Mouse (Mus musculus) limb, embryonic 12.5 days (tissue): ENCODE measurements around the gene Cfap61. TPM values are rescaled to one million over a fixed set of nuclear protein-coding genes. Genes with fewer than 3 reads are reported as not detected.
A peak's percentile ranks its signal among the peaks of the same experiment; 100 is the strongest.

Experiments
- ATAC-seq: fragments of 200-750 bp; cut with Nextera tagmentation; 2 replicates; pipeline ENCODE4 v1.8.0; 2017; ENCODE audit warnings: low read depth, moderate TSS enrichment; ENCODE audit not compliant: insufficient number of reproducible peaks, insufficient read depth, low FRiP score, low TSS enrichment
- H3K27ac ChIP-seq: fragments of 300-500 bp; sonication (generic); 2 replicates; pipeline ENCODE4 v1.5.1; 2016; ENCODE audit warnings: mild to moderate bottlenecking, moderate library complexity
- H3K27me3 ChIP-seq: fragments of 300-500 bp; sonication (generic); 2 replicates; pipeline ENCODE4 v1.6.1; 2016; ENCODE audit warnings: mild to moderate bottlenecking, moderate library complexity
- H3K36me3 ChIP-seq: fragments of 300-500 bp; sonication (generic); 2 replicates; pipeline ENCODE4 v1.6.1; 2016; ENCODE audit warnings: mild to moderate bottlenecking, moderate library complexity
- H3K4me1 ChIP-seq: fragments of 300-500 bp; sonication (generic); replicated peaks from 2 replicates; pipeline ENCODE4 v1.6.1; 2016
- H3K4me2 ChIP-seq: fragments of 300-500 bp; sonication (generic); 2 replicates; pipeline ENCODE4 v1.6.1; 2016; ENCODE audit warnings: mild to moderate bottlenecking, moderate library complexity
- H3K4me3 ChIP-seq: fragments of 300-500 bp; sonication (generic); replicated peaks from 2 replicates; pipeline ENCODE4 v1.5.1; 2016; ENCODE audit warnings: mild to moderate bottlenecking
- H3K9ac ChIP-seq: fragments of 300-500 bp; sonication (generic); replicated peaks from 2 replicates; pipeline ENCODE4 v1.6.1; 2016; ENCODE audit warnings: mild to moderate bottlenecking, moderate library complexity
- H3K9me3 ChIP-seq: fragments of 300-500 bp; sonication (generic); 2 replicates; pipeline ENCODE4 v1.6.1; 2016; ENCODE audit warnings: mild to moderate bottlenecking, moderate library complexity
- WGBS: fragments of 180-500 bp; shearing (Covaris S2); methylation state at CpG from one replicate; pipeline ENCODE4 v1.1.7; 2016; 5-methylcytosine and 5-hydroxymethylcytosine counted together
- polyA plus RNA-seq: library from polyadenylated mRNA; unstranded; fragments of >200 nt; fragmentation: Nextera tagmentation; extraction: Ambion mirVana; gene quantifications from 2 replicates; pipeline ENCODE4 v1.2.1, GENCODE M21; 2016

The Cfap61 gene
- polyA plus RNA-seq, 1 experiment from 2014 or later: 0.21 TPM

DNA sequence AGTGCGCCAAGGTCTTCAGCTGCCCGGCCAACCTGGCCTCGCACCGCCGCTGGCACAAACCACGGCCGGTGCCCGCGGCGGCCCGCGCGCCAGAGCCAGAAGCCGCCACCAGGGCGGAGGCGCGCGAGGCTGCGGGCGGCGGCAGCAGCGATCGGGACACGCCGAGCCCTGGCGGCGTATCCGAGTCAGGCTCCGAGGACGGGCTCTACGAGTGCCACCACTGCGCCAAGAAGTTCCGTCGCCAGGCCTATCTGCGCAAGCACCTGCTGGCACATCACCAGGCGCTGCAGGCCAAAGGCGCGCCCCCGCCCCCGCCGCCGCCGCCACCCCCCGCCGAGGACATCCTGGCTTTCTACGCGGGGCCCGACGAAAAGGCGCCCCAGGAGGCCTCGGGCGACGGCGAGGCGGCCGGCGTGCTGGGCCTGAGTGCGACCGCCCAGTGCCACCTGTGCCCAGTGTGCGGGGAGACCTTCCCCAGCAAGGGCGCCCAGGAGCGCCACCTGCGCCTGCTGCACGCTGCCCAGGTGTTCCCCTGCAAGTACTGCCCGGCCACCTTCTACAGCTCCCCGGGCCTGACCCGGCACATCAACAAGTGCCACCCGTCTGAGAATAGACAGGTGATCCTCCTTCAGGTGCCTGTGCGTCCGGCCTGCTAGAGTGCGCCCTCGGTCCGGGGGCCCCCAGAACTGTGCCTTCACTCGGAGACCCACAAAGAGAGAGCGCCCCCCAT is 288.8 kb downstream of the Cfap61 start:
- H3K9ac ChIP-seq: peak overlapping the region; percentile 42; the same call in 1 of the 2 replicates
- peak overlapping the region; percentile 54 for H3K4me3 ChIP-seq
- H3K27ac ChIP-seq: no peak overlapping the region
- H3K36me3 ChIP-seq: no peaks in the 10 kb centered on the region
- peak overlapping the region; percentile 97 for H3K4me2 ChIP-seq
- H3K4me1 ChIP-seq: peaks cover 32% of the 10 kb centered on the region
- no peak for ATAC-seq
- H3K27me3 ChIP-seq: peaks cover 92% of the 10 kb centered on the region
- H3K9me3 ChIP-seq: no peaks in the 10 kb centered on the region
- 2% methylated on average over 60 of the region's 75 CpGs for WGBS

DNA sequence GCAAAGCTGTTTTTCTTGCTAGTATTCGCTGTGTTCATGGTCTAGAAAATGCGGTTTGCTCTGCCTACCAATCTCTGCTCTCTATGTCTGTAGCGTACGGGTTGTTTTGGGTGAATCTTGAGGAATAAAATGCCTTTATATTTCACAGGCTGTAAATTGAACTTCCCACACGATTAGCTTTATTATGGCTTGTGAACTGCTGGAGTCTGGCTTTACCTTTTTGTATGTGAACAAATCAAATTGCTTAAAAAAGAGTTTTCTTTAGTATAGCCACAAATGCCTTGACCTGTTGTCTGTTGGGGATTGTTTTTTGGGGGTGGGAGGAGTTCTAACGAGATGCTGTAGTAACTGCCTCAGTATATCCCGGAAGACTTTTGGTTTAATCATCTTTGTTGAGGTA is 289.6 kb downstream of the Cfap61 start:
- 13% methylated on average over 7 of the region's 7 CpGs for WGBS
- no peak for ATAC-seq
- no peak overlapping the region for H3K4me3 ChIP-seq
- no peaks in the 10 kb centered on the region for H3K9me3 ChIP-seq
- peaks cover 92% of the 10 kb centered on the region for H3K27me3 ChIP-seq
- H3K9ac ChIP-seq: no peak overlapping the region
- H3K4me2 ChIP-seq: no peak overlapping the region
- H3K36me3 ChIP-seq: no peaks in the 10 kb centered on the region
- H3K27ac ChIP-seq: no peak overlapping the region
- H3K4me1 ChIP-seq: peaks cover 29% of the 10 kb centered on the region

DNA sequence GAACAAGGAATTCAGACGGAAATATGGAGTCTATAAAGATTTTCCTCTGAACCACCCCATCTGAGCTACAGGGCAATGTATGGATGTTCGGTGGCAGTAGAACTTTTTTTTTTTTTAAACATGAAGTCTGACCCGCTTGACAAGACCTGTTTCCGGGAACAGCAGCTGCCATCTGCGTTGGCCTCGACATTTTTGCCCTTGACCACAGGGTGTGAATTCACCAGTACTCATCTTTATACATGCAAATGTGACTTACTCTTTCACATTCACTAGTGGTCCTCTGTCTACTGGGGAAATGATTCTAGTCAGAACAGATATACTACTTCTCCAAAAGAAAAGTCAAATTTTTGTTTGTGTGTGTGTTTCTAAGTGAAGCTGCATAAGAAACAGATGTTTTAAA is 291.2 kb downstream of the Cfap61 start:
- Histone ChIP-seq H3K4me1 (peaks cover 26% of the 10 kb centered on the region), H3K27ac (no peak overlapping the region), H3K27me3 (peaks cover 80% of the 10 kb centered on the region), H3K9me3 (no peaks in the 10 kb centered on the region), H3K4me2 (no peak overlapping the region), H3K36me3 (no peaks in the 10 kb centered on the region), H3K9ac (no peak overlapping the region), H3K4me3 (no peak overlapping the region)
- ATAC-seq: no peak
- WGBS: 7% methylated on average over 6 of the region's 6 CpGs

DNA sequence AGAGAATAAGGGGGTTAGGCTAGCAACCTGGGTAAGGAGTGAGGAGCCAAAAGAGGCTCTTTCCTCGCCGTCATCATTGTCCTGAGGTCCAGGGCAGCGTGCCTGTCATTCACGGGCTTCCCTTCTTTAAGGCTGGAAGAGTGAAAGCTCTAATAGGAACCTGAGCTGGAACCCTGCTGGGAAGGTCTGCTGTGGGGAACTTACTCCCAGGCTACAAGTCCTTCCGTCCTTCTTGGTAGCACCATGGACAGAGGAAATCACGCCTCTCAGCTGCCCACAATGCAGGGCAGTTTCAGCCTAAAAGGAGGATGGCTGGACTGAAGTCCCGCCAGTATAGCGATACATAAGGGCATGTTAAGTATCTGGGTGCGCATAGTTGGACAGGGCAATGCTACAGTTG is 291.9 kb downstream of the Cfap61 start:
- WGBS: 5% methylated on average over 9 of the region's 9 CpGs
- no peak overlapping the region for H3K4me2 ChIP-seq

DNA sequence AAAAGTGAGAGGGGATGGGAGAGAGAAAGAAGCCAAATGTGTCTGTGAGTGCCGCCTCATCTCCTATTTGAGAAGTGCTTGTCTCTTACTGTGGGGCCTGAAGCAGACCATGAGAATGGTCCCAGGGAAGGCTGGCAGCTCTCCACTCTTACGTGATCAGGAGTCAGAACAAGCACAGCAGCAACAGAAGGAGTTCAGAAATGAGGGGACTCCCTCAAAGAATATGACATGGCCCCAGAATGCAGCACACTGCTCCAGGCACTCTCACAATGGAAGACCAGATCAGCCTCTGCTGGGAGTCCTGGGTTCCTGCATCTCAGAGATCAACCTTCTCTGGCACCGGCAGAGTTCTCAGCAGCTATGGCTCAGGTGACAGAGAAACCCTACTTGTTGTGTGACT is 293.1 kb downstream of the Cfap61 start:
- Histone ChIP-seq H3K4me2 (no peak overlapping the region), H3K36me3 (no peaks in the 10 kb centered on the region), H3K27ac (no peak overlapping the region), H3K4me3 (no peak overlapping the region), H3K4me1 (peaks cover 11% of the 10 kb centered on the region), H3K9ac (no peak overlapping the region), H3K9me3 (no peaks in the 10 kb centered on the region), H3K27me3 (peaks cover 63% of the 10 kb centered on the region)
- no peak for ATAC-seq
- WGBS: 63% methylated on average over 3 of the region's 3 CpGs

More for the DNA sequence above, 291.9 kb downstream of the Cfap61 start:
- H3K27me3 ChIP-seq: peaks cover 73% of the 10 kb centered on the region
- peaks cover 19% of the 10 kb centered on the region for H3K4me1 ChIP-seq
- H3K9ac ChIP-seq: no peak overlapping the region
- no peaks in the 10 kb centered on the region for H3K36me3 ChIP-seq
- H3K9me3 ChIP-seq: no peaks in the 10 kb centered on the region
- H3K27ac ChIP-seq: no peak overlapping the region
- ATAC-seq: peak; percentile 28; the same call in 1 of the 2 replicates
- no peak overlapping the region for H3K4me3 ChIP-seq

DNA sequence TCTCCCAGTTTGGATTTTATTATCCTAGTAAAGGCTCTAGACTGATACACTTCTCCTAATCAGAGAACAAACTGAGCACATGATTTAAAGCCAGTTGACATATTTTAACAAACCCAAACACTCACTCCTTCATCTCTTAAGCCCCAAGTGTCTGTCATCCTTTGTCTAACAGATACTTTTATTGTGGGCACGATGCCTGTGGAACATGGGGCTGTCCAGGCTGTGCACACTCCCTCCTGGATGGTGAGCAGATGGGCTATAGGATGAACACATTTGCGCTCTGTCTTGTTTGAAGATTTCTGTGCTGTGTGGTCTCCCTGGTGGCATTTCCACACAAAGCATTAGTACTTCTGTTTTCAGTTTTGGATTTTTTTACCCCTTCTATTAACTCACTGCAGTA is 293.9 kb downstream of the Cfap61 start:
- no peak overlapping the region for H3K4me2 ChIP-seq
- H3K9ac ChIP-seq: no peak overlapping the region
- no peak overlapping the region for H3K27ac ChIP-seq
- WGBS: 76% methylated on average over 2 of the region's 2 CpGs
- H3K27me3 ChIP-seq: peaks cover 55% of the 10 kb centered on the region
- H3K9me3 ChIP-seq: no peaks in the 10 kb centered on the region
- no peaks in the 10 kb centered on the region for H3K36me3 ChIP-seq
- no peak overlapping the region for H3K4me3 ChIP-seq
- peaks cover 3% of the 10 kb centered on the region for H3K4me1 ChIP-seq
- no peak for ATAC-seq

DNA sequence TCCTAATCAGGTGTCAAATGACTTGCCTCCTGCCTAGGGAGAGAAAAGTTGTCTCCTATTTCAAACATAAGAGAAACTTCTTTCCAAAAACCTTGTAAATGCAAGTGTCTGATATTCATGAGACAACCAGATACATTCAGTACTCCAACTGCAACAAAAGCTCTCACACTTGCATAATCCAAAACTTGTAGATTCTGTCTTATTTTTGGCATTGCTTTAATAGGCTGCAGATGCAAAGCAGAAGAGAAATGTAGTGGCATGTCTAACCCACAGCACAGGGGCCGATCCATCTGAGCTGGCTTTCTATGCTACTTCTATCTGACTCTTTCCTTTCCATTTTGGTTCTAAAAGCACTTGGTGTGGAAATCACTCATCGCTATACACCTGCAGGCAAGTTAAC is 296.9 kb downstream of the Cfap61 start:
- WGBS: 92% methylated on average over 2 of the region's 2 CpGs
- no peak overlapping the region for H3K9ac ChIP-seq
- H3K36me3 ChIP-seq: no peaks in the 10 kb centered on the region
- no peak for ATAC-seq
- H3K4me3 ChIP-seq: no peak overlapping the region
- no peak overlapping the region for H3K27ac ChIP-seq
- H3K9me3 ChIP-seq: no peaks in the 10 kb centered on the region
- H3K4me1 ChIP-seq: no peaks in the 10 kb centered on the region
- peaks cover 26% of the 10 kb centered on the region for H3K27me3 ChIP-seq
- H3K4me2 ChIP-seq: no peak overlapping the region

DNA sequence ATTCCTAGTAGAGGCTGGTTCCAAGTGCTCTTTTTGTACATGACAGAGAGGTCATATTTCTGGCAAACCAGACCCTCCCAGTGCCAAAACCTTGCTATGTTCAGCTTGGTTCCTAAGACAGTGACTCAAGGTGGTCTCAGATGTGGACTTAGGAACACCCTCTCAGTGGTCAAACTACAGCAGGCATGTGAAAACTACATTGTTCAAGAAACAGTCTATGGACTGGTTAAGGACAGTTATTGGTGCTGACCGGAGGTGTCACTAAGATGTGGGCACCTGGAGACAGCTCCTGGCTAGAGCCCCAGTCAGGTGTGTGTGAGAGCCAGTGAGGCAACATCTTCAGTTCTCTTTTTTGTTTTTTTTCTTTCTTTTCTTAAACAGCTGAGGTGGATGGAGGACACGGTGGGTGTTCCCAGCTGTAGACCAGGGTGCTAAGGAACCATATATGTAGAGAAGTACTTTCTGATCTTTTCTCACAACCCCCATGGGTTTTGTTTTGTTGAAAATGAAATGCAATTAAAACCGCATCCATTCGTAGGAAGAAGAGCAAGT is 304.7 kb downstream of the Cfap61 start:
- no peaks in the 10 kb centered on the region for H3K4me1 ChIP-seq
- no peaks in the 10 kb centered on the region for H3K27me3 ChIP-seq
- H3K36me3 ChIP-seq: no peaks in the 10 kb centered on the region
- no peaks in the 10 kb centered on the region for H3K9me3 ChIP-seq
- H3K4me3 ChIP-seq: no peak overlapping the region
- no peak for ATAC-seq
- no peak overlapping the region for H3K27ac ChIP-seq
- no peak overlapping the region for H3K9ac ChIP-seq
- H3K4me2 ChIP-seq: no peak overlapping the region
- 88% methylated on average over 4 of the region's 4 CpGs for WGBS

DNA sequence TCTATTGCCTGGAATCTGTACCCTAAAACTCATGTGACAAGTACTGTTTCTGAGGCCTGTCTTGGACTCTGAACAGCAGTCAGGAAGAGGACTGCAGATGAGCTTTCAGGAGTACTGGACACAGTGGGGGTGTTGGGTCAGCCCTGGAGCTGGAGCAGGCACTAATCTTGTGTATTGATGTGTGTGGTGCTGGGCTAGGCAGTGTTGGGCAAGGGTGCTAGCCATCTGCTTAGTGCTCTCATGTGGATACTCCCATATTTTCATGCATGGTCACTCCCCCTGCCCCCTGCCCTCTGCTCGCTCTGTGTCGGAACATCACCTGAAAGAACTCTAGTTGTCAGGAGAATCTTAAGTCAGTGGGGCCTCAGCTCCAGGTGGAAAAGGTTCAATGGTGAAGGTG is 309.5 kb downstream of the Cfap61 start:
- Histone ChIP-seq H3K4me1 (peaks cover 9% of the 10 kb centered on the region), H3K36me3 (no peaks in the 10 kb centered on the region), H3K9me3 (no peaks in the 10 kb centered on the region), H3K4me3 (no peak overlapping the region), H3K9ac (no peak overlapping the region), H3K27ac (no peak overlapping the region), H3K27me3 (no peaks in the 10 kb centered on the region), H3K4me2 (no peak overlapping the region)
- 95% methylated on average over 2 of the region's 2 CpGs for WGBS
- no peak for ATAC-seq

DNA sequence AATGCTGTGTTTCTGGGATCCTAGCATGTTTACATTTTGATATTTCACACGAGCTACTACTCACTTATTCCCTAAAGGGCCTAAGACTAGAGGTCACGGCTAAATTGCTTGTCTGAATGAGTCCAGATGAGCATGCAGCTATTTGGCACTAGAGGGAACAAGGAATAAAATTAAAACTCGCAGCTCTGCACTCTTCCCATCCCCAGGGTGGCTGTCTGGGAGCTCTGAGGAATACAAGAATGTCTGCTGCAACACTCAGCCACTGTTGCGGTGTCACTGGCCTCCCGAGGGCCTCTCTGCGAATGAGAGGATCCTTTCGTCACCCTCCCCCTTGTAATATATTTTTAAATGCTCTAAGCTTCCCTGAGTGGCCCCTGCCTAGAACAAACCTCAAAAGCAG is 310.8 kb downstream of the Cfap61 start:
- WGBS: 56% methylated on average over 7 of the region's 7 CpGs
- Histone ChIP-seq H3K4me1 (peaks cover 9% of the 10 kb centered on the region), H3K4me3 (no peak overlapping the region), H3K27me3 (no peaks in the 10 kb centered on the region; the same call in 1 of the 2 replicates), H3K9ac (no peak overlapping the region), H3K36me3 (no peaks in the 10 kb centered on the region), H3K4me2 (no peak overlapping the region), H3K27ac (no peak overlapping the region), H3K9me3 (no peaks in the 10 kb centered on the region)
- no peak for ATAC-seq

DNA sequence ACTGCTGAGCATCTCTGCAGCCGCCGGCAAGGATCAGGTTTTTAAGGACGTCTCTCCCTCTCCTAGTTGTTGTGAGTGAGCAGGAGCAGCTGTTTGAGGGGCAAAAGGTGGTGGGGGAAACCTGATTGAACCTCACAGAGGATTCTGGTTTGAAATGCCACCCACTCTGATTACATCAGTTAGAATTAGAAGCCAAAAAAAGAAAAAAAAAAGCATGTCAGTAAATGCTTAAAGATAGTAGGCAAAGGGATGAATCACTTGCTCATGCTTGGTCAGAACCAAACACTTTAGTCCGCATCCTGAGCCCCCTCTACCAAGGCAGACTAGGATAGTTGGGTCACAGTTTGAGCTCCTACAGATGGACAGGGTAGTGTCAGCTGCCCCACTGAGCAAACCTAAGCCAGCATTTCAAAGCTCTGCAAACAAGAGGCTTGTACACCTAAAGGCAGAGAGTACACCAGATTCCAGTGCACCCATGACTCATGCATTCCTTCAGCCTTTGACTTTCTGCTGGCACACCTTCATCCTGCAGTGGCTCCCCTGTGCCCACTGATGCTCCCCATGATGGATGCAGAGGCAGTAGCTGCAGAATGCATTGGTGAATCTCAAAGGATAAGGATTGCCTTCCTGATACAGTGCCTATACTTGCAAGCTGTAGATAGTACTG is 312.0 kb downstream of the Cfap61 start:
- no peaks in the 10 kb centered on the region; the same call in 1 of the 2 replicates for H3K27me3 ChIP-seq
- no peak overlapping the region for H3K27ac ChIP-seq
- H3K9ac ChIP-seq: no peak overlapping the region
- no peak overlapping the region for H3K4me2 ChIP-seq
- WGBS: 68% methylated on average over 4 of the region's 4 CpGs
- H3K36me3 ChIP-seq: no peaks in the 10 kb centered on the region
- no peaks in the 10 kb centered on the region for H3K9me3 ChIP-seq
- no peak overlapping the region for H3K4me3 ChIP-seq
- ATAC-seq: no peak
- H3K4me1 ChIP-seq: peaks cover 9% of the 10 kb centered on the region
